Mouse (Mus musculus) CH12.LX (cell line): Measurements from ENCODE around the gene Phactr1. TPM values are rescaled to one million over a fixed set of nuclear protein-coding genes. Genes with fewer than 3 reads are reported as not detected.

Experiments used
- DNase-seq: peaks from one replicate; pipeline ENCODE4 v3.0.0-alpha.2; 2013; ENCODE audit errors: extremely low read depth
- H3K27ac ChIP-seq: 2 replicates; pipeline ENCODE4 v1.5.1; 2012; ENCODE audit warnings: low read depth, mild to moderate bottlenecking, control low read depth, moderate library complexity; ENCODE audit not compliant: insufficient read depth
- H3K27me3 ChIP-seq: replicated peaks from 2 replicates; pipeline ENCODE3; 2012; ENCODE audit warnings: inconsistent platforms
- H3K36me3 ChIP-seq, 2 experiments: replicated peaks in 1 of 2; 2 replicates each; pipeline versions ENCODE3 to v1.6.1; 2012; ENCODE audit warnings: inconsistent platforms in 1 of 2, low read length in 1 of 2, mild to moderate bottlenecking in 1 of 2, mixed read lengths in 1 of 2, moderate library complexity in 1 of 2; ENCODE audit not compliant: control insufficient read depth in 1 of 2, insufficient read depth in 1 of 2
- H3K4me1 ChIP-seq, 2 experiments: 2 replicates each; pipeline ENCODE4 v1.6.1; 2012; ENCODE audit warnings: inconsistent platforms in 1 of 2, moderate library complexity in 1 of 2; ENCODE audit not compliant: insufficient read depth in 2 of 2, control insufficient read depth in 1 of 2
- H3K4me2 ChIP-seq: 2 replicates; pipeline ENCODE4 v1.6.1; 2012; ENCODE audit warnings: low read depth, mild to moderate bottlenecking, control low read depth; ENCODE audit not compliant: poor library complexity, insufficient read depth, severe bottlenecking
- H3K4me3 ChIP-seq, 3 experiments: fragments of 150-350 bp in 1 of 3; sonication (generic) in 1 of 3; replicated peaks in 1 of 3; 2 replicates each; pipeline versions ENCODE3 to v1.5.1; 2011 to 2012; ENCODE audit warnings: low read depth in 2 of 3, low read length in 2 of 3, mild to moderate bottlenecking in 2 of 3, moderate library complexity in 2 of 3, control low read depth in 1 of 3, improper control_type of control experiment in 1 of 3, inconsistent platforms in 1 of 3, mixed read lengths in 1 of 3; ENCODE audit not compliant: poor library complexity in 1 of 3
- H3K79me2 ChIP-seq: replicated peaks from 2 replicates; pipeline ENCODE4 v1.6.1; 2012; ENCODE audit warnings: mild to moderate bottlenecking, moderate library complexity; ENCODE audit not compliant: control insufficient read depth, poor library complexity, insufficient read depth, severe bottlenecking; ENCODE audit errors: extremely low read depth
- H3K9ac ChIP-seq: 2 replicates; pipeline ENCODE4 v1.6.1; 2012; ENCODE audit warnings: low read depth, mild to moderate bottlenecking, control low read depth, moderate library complexity; ENCODE audit not compliant: insufficient read depth
- H3K9me3 ChIP-seq: replicated peaks from 2 replicates; pipeline ENCODE3; 2012; ENCODE audit warnings: low read length, inconsistent platforms, mixed read lengths
- BHLHE40 ChIP-seq: IDR thresholded peaks from 2 replicates; pipeline ENCODE4 v1.6.1; 2011; ENCODE audit warnings: mild to moderate bottlenecking, low read depth, low read length, improper control_type of control experiment
- CTCF ChIP-seq, 2 experiments: IDR thresholded peaks in 1 of 2; conservative IDR thresholded peaks in 1 of 2; 2 replicates each; pipeline ENCODE4 v1.5.1; 2011 to 2012; ENCODE audit warnings: low read depth in 2 of 2, low read length in 2 of 2, improper control_type of control experiment in 1 of 2, inconsistent platforms in 1 of 2, mild to moderate bottlenecking in 1 of 2, moderate library complexity in 1 of 2
- E2F4 ChIP-seq: IDR thresholded peaks from 2 replicates; pipeline ENCODE4 v1.6.1; 2011; ENCODE audit warnings: low read depth, low read length, improper control_type of control experiment; ENCODE audit not compliant: insufficient replicate concordance
- ELF1 ChIP-seq: IDR thresholded peaks from 2 replicates; pipeline ENCODE4 v1.6.1; 2014; ENCODE audit warnings: low read depth, mild to moderate bottlenecking, inconsistent platforms, low read length, improper control_type of control experiment
- ETS1 ChIP-seq: conservative IDR thresholded peaks from 2 replicates; pipeline ENCODE4 v1.6.1; 2012; ENCODE audit warnings: low read depth, mild to moderate bottlenecking, inconsistent platforms, low read length, improper control_type of control experiment, moderate library complexity
- IRF4 ChIP-seq: IDR thresholded peaks from 2 replicates; pipeline ENCODE4 v1.6.1; 2014; ENCODE audit warnings: low read depth, mild to moderate bottlenecking, inconsistent platforms, low read length, improper control_type of control experiment
- JUN ChIP-seq: IDR thresholded peaks from 2 replicates; pipeline ENCODE4 v1.6.1; 2011; ENCODE audit warnings: low read depth, mild to moderate bottlenecking, low read length, improper control_type of control experiment, moderate library complexity; ENCODE audit not compliant: insufficient read depth
- JUND ChIP-seq: conservative IDR thresholded peaks from 2 replicates; pipeline ENCODE4 v1.6.1; 2011; ENCODE audit warnings: low read depth, low read length, improper control_type of control experiment
- KAT2A ChIP-seq: IDR thresholded peaks from 2 replicates; pipeline ENCODE4 v1.6.1; 2012; ENCODE audit warnings: low read length, improper control_type of control experiment, inconsistent platforms; ENCODE audit not compliant: insufficient replicate concordance
- MAFK ChIP-seq: IDR thresholded peaks from 2 replicates; pipeline ENCODE4 v1.6.1; 2011; ENCODE audit warnings: low read length, improper control_type of control experiment; ENCODE audit not compliant: insufficient replicate concordance
- MAZ ChIP-seq: IDR thresholded peaks from 2 replicates; pipeline ENCODE4 v1.6.1; 2012; ENCODE audit warnings: low read depth, mild to moderate bottlenecking, inconsistent platforms, low read length, improper control_type of control experiment, moderate library complexity
- MEF2A ChIP-seq: IDR thresholded peaks from 2 replicates; pipeline ENCODE4 v1.6.1; 2014; ENCODE audit warnings: low read depth, mild to moderate bottlenecking, inconsistent platforms, low read length, improper control_type of control experiment, borderline replicate concordance
- MYC ChIP-seq: IDR thresholded peaks from 2 replicates; pipeline ENCODE4 v1.6.1; 2011; ENCODE audit warnings: low read depth, mild to moderate bottlenecking, improper control_type of control experiment, low read length
- POLR2AphosphoS2 ChIP-seq: IDR thresholded peaks from 2 replicates; pipeline ENCODE4 v1.6.1; 2011; ENCODE audit warnings: low read depth, low read length, improper control_type of control experiment
- RAD21 ChIP-seq: IDR thresholded peaks from 2 replicates; pipeline ENCODE4 v1.6.1; 2011; ENCODE audit warnings: low read depth, mild to moderate bottlenecking, low read length, improper control_type of control experiment, moderate library complexity
- SMC3 ChIP-seq: IDR thresholded peaks from 2 replicates; pipeline ENCODE4 v1.6.1; 2011; ENCODE audit warnings: low read depth, low read length, improper control_type of control experiment
- TBP ChIP-seq: conservative IDR thresholded peaks from 2 replicates; pipeline ENCODE4 v1.6.1; 2011; ENCODE audit warnings: low read depth, low read length, improper control_type of control experiment
- UBTF ChIP-seq: IDR thresholded peaks from 2 replicates; pipeline ENCODE4 v1.6.1; 2012; ENCODE audit warnings: low read depth, mild to moderate bottlenecking, inconsistent platforms, low read length, improper control_type of control experiment, moderate library complexity
- USF2 ChIP-seq: conservative IDR thresholded peaks from 2 replicates; pipeline ENCODE4 v1.6.1; 2011; ENCODE audit warnings: low read depth, low read length, improper control_type of control experiment
- ZC3H11A ChIP-seq: IDR thresholded peaks from 2 replicates; pipeline ENCODE4 v1.6.1; 2012; ENCODE audit warnings: low read depth, mild to moderate bottlenecking, inconsistent platforms, low read length, improper control_type of control experiment
- ZMIZ1 ChIP-seq: IDR thresholded peaks from 2 replicates; pipeline ENCODE4 v1.6.1; 2012; ENCODE audit warnings: low read depth, mild to moderate bottlenecking, inconsistent platforms, low read length, improper control_type of control experiment
- dilution Hi-C: fragments of 300-500 bp; cut with MboI; formaldehyde crosslinking; loops from 2 replicates; pipeline ENCODE4 v1.14.3; 2020; ENCODE audit warnings: low sequenced_read_pairs; ENCODE audit not compliant: extremely low pct_unique_long_range_greater_than_20kb, extremely low pct_ligation_motif_present
- in situ Hi-C: fragments of 300-500 bp; cut with MboI; formaldehyde crosslinking; loops from 3 replicates; pipeline ENCODE4 v1.14.3; 2019; ENCODE audit warnings: low sequenced_read_pairs, low pct_ligation_motif_present, low pct_unique_long_range_greater_than_20kb, mixed read lengths
- polyA plus RNA-seq: library from polyadenylated mRNA; unstranded; fragments of >175 nt; gene quantifications from 2 replicates; pipeline ENCODE4 v1.2.1, GENCODE M21; 2012; ENCODE audit warnings: low read depth; ENCODE audit not compliant: insufficient read length
- total RNA-seq, 2 experiments: library from RNA; depleted of rRNA; stranded (reverse); fragments of 300-350 nt in 1 of 2; fragments of >200 nt in 1 of 2; gene quantifications; 2 replicates each; pipeline ENCODE4 v1.2.3; 2012 to 2014

Phactr1 gene
- total and polyA plus RNA-seq, 3 experiments, result 2.0 to 6.1 (median 3.1) TPM

- dilution Hi-C loops, result no loop called here
- Histone ChIP-seq H3K36me3 (no peaks in the 10 kb centered on the region), H3K79me2 (no peaks in the 10 kb centered on the region), H3K4me3 (no peak overlapping the region), H3K27me3 (no peaks in the 10 kb centered on the region), H3K9ac (no peak overlapping the region), H3K9me3 (peaks cover 3% of the 10 kb centered on the region), H3K4me2 (peak overlapping the region; percentile 82), H3K27ac (no peak overlapping the region), H3K4me1 (peaks cover 3 to 5% of the 10 kb centered on the region in 2 experiments)
- TF ChIP-seq MYC (0 out of 2 replicates have a peak, but pooled peaks have one; percentile 21), CTCF (conservative IDR thresholded peaks at IDR 0.05 in 1 of 2, IDR thresholded peaks at IDR 0.05 in 1 of 2; ENCODE audit: low read depth in 2 of 2, low read length in 2 of 2) (peak; percentile 87 to 88), MAZ (no peak), SMC3 (peak; percentile 77), JUND (no peak), KAT2A (no peak), E2F4 (no peak), ELF1 (no peak), UBTF (no peak), POLR2AphosphoS2 (no peak), ZC3H11A (0 out of 2 replicates have a peak, but pooled peaks have one; percentile 16), ETS1 (no peak), JUN (no peak), USF2 (no peak), MEF2A (no peak), RAD21 (peak; percentile 81), TBP (no peak), MAFK (no peak)
- DNase-seq, result peak; percentile 68
- in situ Hi-C loops, result loop anchor here (25.0 kb wide), 1 partner anchor 380 kb away; the partner anchor contains the start of gene Mcur1
Observed at GRCm38 (mm10) chr13:43182465-43183201, 502.2 kb downstream of the Phactr1 start.

- H3K27ac ChIP-seq, result no peak overlapping the region
- dilution Hi-C loops (no loop called here), in situ Hi-C loops (loop anchor here (25.0 kb wide), 1 partner anchor 379 kb away; the partner anchor contains the start of gene Mcur1)
- peaks cover 0 to 5% of the 10 kb centered on the region in 2 experiments; a peak in 1 of 4 replicates for H3K4me1 ChIP-seq
- no peak for DNase-seq
- no peaks in the 10 kb centered on the region for H3K27me3 ChIP-seq
- no peak overlapping the region for H3K9ac ChIP-seq
- H3K4me2 ChIP-seq, result peak overlapping the region; percentile 82
- H3K4me3 ChIP-seq, result no peak overlapping the region
- peaks cover 3% of the 10 kb centered on the region for H3K9me3 ChIP-seq
- no peaks in the 10 kb centered on the region for H3K79me2 ChIP-seq
- no peaks in the 10 kb centered on the region for H3K36me3 ChIP-seq
- TF ChIP-seq JUN, result no peak
- TF ChIP-seq ELF1, result no peak
- no peak for TF ChIP-seq ETS1
- TF ChIP-seq JUND, result no peak
- no peak for TF ChIP-seq ZMIZ1
- no peak for TF ChIP-seq BHLHE40
- no peak for TF ChIP-seq IRF4
- TF ChIP-seq MEF2A, result no peak
- TF ChIP-seq SMC3, result no peak
- TF ChIP-seq KAT2A, result no peak
- no peak for TF ChIP-seq E2F4
Observed at GRCm38 (mm10) chr13:43183248-43184055, 503.0 kb downstream of the Phactr1 start.
